Mouse (Mus musculus) ovary, adult 2 months (tissue): ENCODE results near the gene Gm47995. TPM values are rescaled to one million over a fixed set of nuclear protein-coding genes. Genes with fewer than 3 reads are reported as not detected.

ENCODE experiments used
- polyA plus RNA-seq: library from polyadenylated mRNA; depleted of rRNA; stranded (reverse); fragments of >200 nt; gene quantifications from 2 replicates; pipeline ENCODE4 v1.2.3, GENCODE M21; 2012; rRNA removed

The Gm47995 gene
- not detected in 2 replicates for polyA plus RNA-seq

GRCm38 (mm10) chr1:151198120-151198519 is at the start of gene Gm47995:
Gm47995 (plus strand) TSS chr1:151198448.

GRCm38 (mm10) chr1:151182266-151182665 is 16.0 kb upstream of the Gm47995 start, which contains the start of gene Gm47985:
Gm47985 (plus strand) TSS chr1:151182537.

GRCm38 (mm10) chr1:151192075-151192474 is 6.2 kb upstream of the Gm47995 start, which contains the start of gene Gm8947:
Gm8947 (plus strand) TSS chr1:151192376.

GRCm38 (mm10) chr1:151203818-151204217 is 5.6 kb downstream of the Gm47995 start, which contains the start of gene 3110040M04Rik:
3110040M04Rik (plus strand) TSS chr1:151204121.

DNA sequence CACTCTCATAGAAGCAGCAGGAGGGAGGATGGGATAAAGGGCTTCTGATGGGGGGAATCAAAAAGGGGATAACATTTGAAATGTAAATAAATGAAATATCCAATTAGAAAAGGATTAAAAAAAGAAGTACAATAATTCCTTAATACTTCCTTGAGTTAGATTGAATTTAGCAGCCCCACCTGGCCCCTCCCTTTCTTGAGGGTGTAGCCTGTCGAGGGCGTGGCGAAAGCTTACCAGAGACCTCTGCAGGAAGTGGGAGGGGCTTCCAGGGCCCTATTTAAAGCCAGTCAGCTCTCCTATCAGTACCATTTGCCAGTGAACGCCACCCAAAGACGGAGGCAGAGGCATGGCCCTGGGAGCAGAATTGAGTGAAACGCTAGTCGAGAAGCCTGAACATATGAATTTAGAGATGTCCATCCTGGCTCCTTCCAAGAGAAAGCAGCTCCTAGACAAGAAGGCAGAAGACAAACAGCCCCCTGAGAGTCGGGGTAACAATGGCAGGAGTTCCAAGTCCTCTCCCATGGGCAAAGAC is 11.6 kb downstream of the Gm47995 start, which contains the start of gene Gm47996:
TSS of gene Gm47996 (plus strand) at position 308 of the 532 bp plus-strand sequence.

Other genes starting within 250 kb of the Gm47995 start
- gene Hmcn1, start 205.0 kb upstream of the Gm47995 start, polyA plus RNA-seq = 1.5 and 4.1 TPM in 2 replicates
- not detected in 2 replicates for gene Gm47985, start 15.9 kb upstream of the Gm47995 start, polyA plus RNA-seq
- gene Gm8947, start 6.1 kb upstream of the Gm47995 start, polyA plus RNA-seq = not detected in 2 replicates
- not detected in 2 replicates for gene 3110040M04Rik, start 5.7 kb downstream of the Gm47995 start, polyA plus RNA-seq
- gene Gm47996, start 11.7 kb downstream of the Gm47995 start, polyA plus RNA-seq = 0.37 and 0.69 TPM in 2 replicates
- gene Ivns1abp, start 146.0 kb downstream of the Gm47995 start, polyA plus RNA-seq = 80.2 and 98.5 TPM in 2 replicates
- gene Swt1, start 230.0 kb downstream of the Gm47995 start, polyA plus RNA-seq = 2.7 and 4.9 TPM in 2 replicates
- gene Trmt1l, start 230.1 kb downstream of the Gm47995 start, polyA plus RNA-seq = 17.9 and 18.7 TPM in 2 replicates